ENCODE assay signal across 11 mouse cellular contexts in genomic region chr15:80681466-80681881, GRCm38 (mm10). TPM values are rescaled to one million over a fixed set of nuclear protein-coding genes. Genes with fewer than 3 reads are reported as not detected.
DNase-seq lines count a peak whose midpoint lies in the region; ATAC-seq and TF ChIP-seq lines count a peak whose summit lies in the region.
"Had no signal": no experiment of that assay in that cellular context is flagged by ENCODE, and none has a peak within 500 bp of the region (broad histone marks: within the 10 kb centered on the region; RNA-seq: fewer than 3 reads in every experiment).

No protein-coding gene starts in this region.

- no peak overlapping the region for H3K4me2 ChIP-seq in embryonic facial prominence, embryonic 15.5 days (replicated peaks)
- H3K4me2 ChIP-seq in liver, embryonic 11.5 days, result no peak overlapping the region
- no peak overlapping the region for H3K4me2 ChIP-seq in stomach, embryonic 16.5 days (ENCODE audit: low read depth, low read length)
- H3K4me2 ChIP-seq in hindbrain, embryonic 14.5 days (replicated peaks), result no peak overlapping the region

- TF ChIP-seq CTCF in liver, adult 2 months (IDR thresholded peaks at IDR 0.05; ENCODE audit: low read depth, low read length), result no peak

- no peaks in the 10 kb centered on the region for H3K9me3 ChIP-seq in embryonic facial prominence, embryonic 15.5 days (replicated peaks)
- H3K9me3 ChIP-seq in embryonic facial prominence, embryonic 10.5 days, result no peaks in the 10 kb centered on the region
- H3K9me3 ChIP-seq in liver, embryonic 11.5 days (ENCODE audit: control insufficient read depth, low read length), result no peaks in the 10 kb centered on the region
- no peaks in the 10 kb centered on the region for H3K9me3 ChIP-seq in stomach, embryonic 16.5 days (replicated peaks; ENCODE audit: control insufficient read depth, low read length)
- H3K9me3 ChIP-seq in hindbrain, embryonic 14.5 days (ENCODE audit: control insufficient read depth, low read length), result no peaks in the 10 kb centered on the region

- H3K4me1 ChIP-seq in embryonic facial prominence, embryonic 15.5 days, result peaks cover 47% of the 10 kb centered on the region
- H3K4me1 ChIP-seq in embryonic facial prominence, embryonic 10.5 days, result peaks cover 62% of the 10 kb centered on the region
- H3K4me1 ChIP-seq in liver, adult 2 months (ENCODE audit: control insufficient read depth, insufficient read depth, low read length), result peaks cover 47% of the 10 kb centered on the region
- peaks cover 5% of the 10 kb centered on the region; the same call in 1 of the 2 replicates for H3K4me1 ChIP-seq in liver, embryonic 11.5 days (replicated peaks; ENCODE audit: control insufficient read depth, insufficient read depth, low read length)
- H3K4me1 ChIP-seq in stomach, embryonic 16.5 days (ENCODE audit: control insufficient read depth, insufficient read depth, low read length), result peaks cover 62% of the 10 kb centered on the region
- peaks cover 36% of the 10 kb centered on the region for H3K4me1 ChIP-seq in hindbrain, embryonic 14.5 days (replicated peaks; ENCODE audit: control insufficient read depth, insufficient read depth, low read length)

- 54% methylated on average over 4 of the region's 4 CpGs for WGBS in embryonic facial prominence, embryonic 15.5 days
- WGBS in embryonic facial prominence, embryonic 10.5 days, result 79% methylated on average over 4 of the region's 4 CpGs
- WGBS in liver, adult 2 months, result 71% methylated on average over 4 of the region's 4 CpGs
- WGBS in liver, embryonic 11.5 days, result 58% methylated on average over 4 of the region's 4 CpGs
- WGBS in stomach, embryonic 16.5 days, result 66% methylated on average over 4 of the region's 4 CpGs
- WGBS in hindbrain, embryonic 14.5 days, result 64% methylated on average over 4 of the region's 4 CpGs

- no peak overlapping the region for H3K4me3 ChIP-seq in embryonic facial prominence, embryonic 15.5 days (replicated peaks)
- H3K4me3 ChIP-seq in embryonic facial prominence, embryonic 10.5 days, result no peak overlapping the region
- H3K4me3 ChIP-seq in liver, adult 2 months (ENCODE audit: insufficient read depth, low read depth, low read length), result no peak overlapping the region
- no peak overlapping the region for H3K4me3 ChIP-seq in liver, embryonic 11.5 days (ENCODE audit: low read depth, low read length)
- H3K4me3 ChIP-seq in stomach, embryonic 16.5 days (replicated peaks; ENCODE audit: low read length), result no peak overlapping the region
- H3K4me3 ChIP-seq in hindbrain, embryonic 14.5 days (replicated peaks; ENCODE audit: low read length), result no peak overlapping the region
- H3K4me3 ChIP-seq: myocyte had no signal

- peak overlapping the region; percentile 25; the same call in 1 of the 2 replicates for H3K27ac ChIP-seq in embryonic facial prominence, embryonic 15.5 days (replicated peaks)
- H3K27ac ChIP-seq in embryonic facial prominence, embryonic 10.5 days (replicated peaks), result no peak overlapping the region
- peak overlapping the region; percentile 45 for H3K27ac ChIP-seq in liver, adult 2 months (replicated peaks; ENCODE audit: insufficient read depth, low read depth, low read length)
- no peak overlapping the region for H3K27ac ChIP-seq in liver, embryonic 11.5 days (ENCODE audit: low read depth, low read length)
- H3K27ac ChIP-seq in stomach, embryonic 16.5 days (ENCODE audit: low read length), result peak overlapping the region; percentile 43; the same call in 1 of the 2 replicates
- no peak overlapping the region for H3K27ac ChIP-seq in hindbrain, embryonic 14.5 days

- no peaks in the 10 kb centered on the region for H3K36me3 ChIP-seq in embryonic facial prominence, embryonic 15.5 days
- H3K36me3 ChIP-seq in embryonic facial prominence, embryonic 10.5 days (replicated peaks), result no peaks in the 10 kb centered on the region
- no peaks in the 10 kb centered on the region for H3K36me3 ChIP-seq in liver, adult 2 months (ENCODE audit: control insufficient read depth, insufficient read depth, low read length)
- no peaks in the 10 kb centered on the region for H3K36me3 ChIP-seq in liver, embryonic 11.5 days (ENCODE audit: control insufficient read depth, insufficient read depth, low read length)
- no peaks in the 10 kb centered on the region for H3K36me3 ChIP-seq in stomach, embryonic 16.5 days (ENCODE audit: control insufficient read depth, insufficient read depth, low read length)
- no peaks in the 10 kb centered on the region for H3K36me3 ChIP-seq in hindbrain, embryonic 14.5 days (replicated peaks; ENCODE audit: control insufficient read depth, insufficient read depth)

- no peaks in the 10 kb centered on the region for H3K79me2 ChIP-seq in liver, adult 2 months (ENCODE audit: control insufficient read depth, insufficient read depth, low read length)

- no peak for ATAC-seq in embryonic facial prominence, embryonic 15.5 days (ENCODE audit: insufficient number of reproducible peaks, low FRiP score, low TSS enrichment, low read depth)
- ATAC-seq in liver, embryonic 11.5 days (replicated peaks; ENCODE audit: low FRiP score), result no peak
- peak; percentile 95 for ATAC-seq in inflammation-experienced regulatory T-cells, adult 6 months
- ATAC-seq in stomach, embryonic 16.5 days (ENCODE audit: insufficient read depth, low FRiP score), result no peak
- no peak for ATAC-seq in hindbrain, embryonic 14.5 days (ENCODE audit: low FRiP score)

- H3K9ac ChIP-seq in embryonic facial prominence, embryonic 15.5 days, result no peak overlapping the region
- H3K9ac ChIP-seq in liver, adult 2 months (ENCODE audit: low read depth, low read length), result no peak overlapping the region
- no peak overlapping the region for H3K9ac ChIP-seq in liver, embryonic 11.5 days (ENCODE audit: low read depth, low read length)
- 0 out of 2 replicates have a peak overlapping the region, but pooled peaks have one; percentile 12 for H3K9ac ChIP-seq in stomach, embryonic 16.5 days (ENCODE audit: low read length)
- H3K9ac ChIP-seq in hindbrain, embryonic 14.5 days, result no peak overlapping the region

- TF ChIP-seq POLR2A in liver, adult 2 months (IDR thresholded peaks at IDR 0.05; ENCODE audit: extremely low read depth, insufficient read depth, low read length), result no peak

- DNase-seq in embryonic facial prominence, embryonic 10.5 days (ENCODE audit: low spot score), result no peak
- DNase-seq in liver, adult 2 months (ENCODE audit: extremely low read depth, low read depth, low spot score), result no peak
- no peak for DNase-seq in liver, embryonic 11.5 days (ENCODE audit: low spot score)
- no peak for DNase-seq in gastrocnemius, postnatal 25 days
- DNase-seq in hindbrain, embryonic 14.5 days (ENCODE audit: low spot score), result no peak
- DNase-seq: cerebellum, adult 18-20 months; lung, adult 2 months had no signal

- no peaks in the 10 kb centered on the region for H3K27me3 ChIP-seq in embryonic facial prominence, embryonic 15.5 days
- H3K27me3 ChIP-seq in embryonic facial prominence, embryonic 10.5 days (replicated peaks; ENCODE audit: low read depth, poor library complexity, severe bottlenecking), result peaks cover 24% of the 10 kb centered on the region; the same call in 1 of the 2 replicates
- no peaks in the 10 kb centered on the region for H3K27me3 ChIP-seq in liver, adult 2 months (ENCODE audit: control insufficient read depth, insufficient read depth, low read length)
- peaks cover 3% of the 10 kb centered on the region for H3K27me3 ChIP-seq in liver, embryonic 11.5 days (replicated peaks; ENCODE audit: control insufficient read depth, insufficient read depth, low read length)
- H3K27me3 ChIP-seq in stomach, embryonic 16.5 days (ENCODE audit: control insufficient read depth, insufficient read depth, low read length), result no peaks in the 10 kb centered on the region
- no peaks in the 10 kb centered on the region for H3K27me3 ChIP-seq in hindbrain, embryonic 14.5 days (ENCODE audit: control insufficient read depth, insufficient read depth, low read length)

RNA-seq across cellular contexts. Expression of gene Fam83f, which starts 9.8 kb away (rescaled TPM):
- 8.4 and 9.0 TPM in 2 replicates for polyA plus RNA-seq in embryonic facial prominence, embryonic 15.5 days (2015; fragmentation: Nextera tagmentation; extraction: Ambion mirVana)
- polyA plus RNA-seq in embryonic facial prominence, embryonic 10.5 days (2016; fragmentation: Nextera tagmentation; extraction: Ambion mirVana), result 3.6 and 4.8 TPM in 2 replicates
- total RNA-seq in liver, adult 2 months (2014; rRNA removed), result 0.28 and 0.67 TPM in 2 replicates
- 1.0 and 1.6 TPM in 2 replicates for polyA plus RNA-seq in liver, adult 2 months (2012; rRNA removed)
- 0.34 and 0.61 TPM in 2 replicates for polyA plus RNA-seq in liver, embryonic 11.5 days (2014; fragmentation: Nextera tagmentation; extraction: Ambion mirVana)
- polyA plus RNA-seq in inflammation-experienced regulatory T-cells, adult 6 months (2017; shearing (Covaris generic)), result not detected
- polyA plus RNA-seq in stomach, embryonic 16.5 days (2015; fragmentation: Nextera tagmentation; extraction: Ambion mirVana), result 22.0 and 22.4 TPM in 2 replicates
- total RNA-seq in gastrocnemius, postnatal 25 days (2021), result under 1 TPM; 0.11 to 0.13 TPM
- 0.07 and 0.20 TPM in 2 replicates for polyA plus RNA-seq in hindbrain, embryonic 14.5 days (2014; fragmentation: Nextera tagmentation; extraction: Ambion mirVana)
- polyA plus RNA-seq: myocyte had no signal

RNA-seq across cellular contexts. Expression of gene Tnrc6b, which starts 29.6 kb away (rescaled TPM):
- polyA plus RNA-seq in embryonic facial prominence, embryonic 15.5 days (2015; fragmentation: Nextera tagmentation; extraction: Ambion mirVana), result 23.9 and 28.3 TPM in 2 replicates
- polyA plus RNA-seq in embryonic facial prominence, embryonic 10.5 days (2016; fragmentation: Nextera tagmentation; extraction: Ambion mirVana), result 44.2 and 46.9 TPM in 2 replicates
- total RNA-seq in liver, adult 2 months (2014; rRNA removed), result 18.2 and 19.7 TPM in 2 replicates
- 6.1 and 7.3 TPM in 2 replicates for polyA plus RNA-seq in liver, adult 2 months (2012; rRNA removed)
- polyA plus RNA-seq in liver, embryonic 11.5 days (2014; fragmentation: Nextera tagmentation; extraction: Ambion mirVana), result 17.7 and 18.5 TPM in 2 replicates
- polyA plus RNA-seq in inflammation-experienced regulatory T-cells, adult 6 months (2017; shearing (Covaris generic)), result 10 to 100 TPM; 37.5 to 60.3 (median 51.2) TPM
- 28.3 and 29.9 TPM in 2 replicates for polyA plus RNA-seq in stomach, embryonic 16.5 days (2015; fragmentation: Nextera tagmentation; extraction: Ambion mirVana)
- total RNA-seq in gastrocnemius, postnatal 25 days (2021), result 10 to 100 TPM; 43.2 to 43.7 TPM
- polyA plus RNA-seq in hindbrain, embryonic 14.5 days (2014; fragmentation: Nextera tagmentation; extraction: Ambion mirVana), result 19.0 and 27.9 TPM in 2 replicates

Comparison
In these comparisons a context has a peak if more than half of its experiments do, and no peak if none do; other contexts are left out.
1. H3K27ac ChIP-seq: peak in embryonic facial prominence, embryonic 15.5 days (single experiment), liver, adult 2 months (single experiment) and stomach, embryonic 16.5 days (single experiment); none in embryonic facial prominence, embryonic 10.5 days (single experiment), liver, embryonic 11.5 days (single experiment) and hindbrain, embryonic 14.5 days (single experiment).